Mouse (Mus musculus) liver, embryonic 11.5 days (tissue): ENCODE results near the gene Gm5935. TPM values are rescaled to one million over a fixed set of nuclear protein-coding genes. Genes with fewer than 3 reads are reported as not detected.
"Not testable (repeated sequence)": the region's sequence is repeated elsewhere in the genome, so short reads cannot be mapped to it uniquely, and the experiment has no call there.

ENCODE experiments used
- ATAC-seq: fragments of 200-750 bp; cut with Nextera tagmentation; replicated peaks from 2 replicates; pipeline ENCODE4 v1.8.0; 2017; ENCODE audit warnings: moderate number of reproducible peaks, mild to moderate bottlenecking, moderate TSS enrichment, moderate library complexity; ENCODE audit not compliant: low FRiP score
- DNase-seq: peaks from one replicate; pipeline ENCODE4 v3.0.0-alpha.2; 2017; ENCODE audit warnings: low spot score
- H3K27ac ChIP-seq: fragments of 300-500 bp; sonication (generic); 2 replicates; pipeline ENCODE4 v1.5.1; 2014; ENCODE audit warnings: mild to moderate bottlenecking, low read depth, low read length, control low read depth
- H3K27me3 ChIP-seq: fragments of 300-500 bp; sonication (generic); replicated peaks from 2 replicates; pipeline ENCODE4 v1.6.1; 2014; ENCODE audit warnings: low read length, mixed read lengths; ENCODE audit not compliant: control insufficient read depth, insufficient read depth
- H3K36me3 ChIP-seq: fragments of 300-500 bp; sonication (generic); 2 replicates; pipeline ENCODE4 v1.6.1; 2014; ENCODE audit warnings: mild to moderate bottlenecking, low read length, moderate library complexity, mixed read lengths; ENCODE audit not compliant: control insufficient read depth, insufficient read depth
- H3K4me1 ChIP-seq: fragments of 300-500 bp; sonication (generic); replicated peaks from 2 replicates; pipeline ENCODE4 v1.6.1; 2014; ENCODE audit warnings: low read length, mixed read lengths; ENCODE audit not compliant: control insufficient read depth, insufficient read depth
- H3K4me2 ChIP-seq: fragments of 300-500 bp; sonication (generic); 2 replicates; pipeline ENCODE4 v1.6.1; 2014; ENCODE audit warnings: mild to moderate bottlenecking, control low read depth, moderate library complexity
- H3K4me3 ChIP-seq: fragments of 300-500 bp; sonication (generic); 2 replicates; pipeline ENCODE4 v1.5.1; 2014; ENCODE audit warnings: low read depth, low read length, control low read depth
- H3K9ac ChIP-seq: fragments of 300-500 bp; sonication (generic); 2 replicates; pipeline ENCODE4 v1.6.1; 2014; ENCODE audit warnings: low read depth, low read length, control low read depth
- H3K9me3 ChIP-seq: fragments of 300-500 bp; sonication (generic); 2 replicates; pipeline ENCODE4 v1.6.1; 2016; ENCODE audit warnings: low read length, inconsistent platforms, mixed read lengths; ENCODE audit not compliant: control insufficient read depth
- whole genome bisulfite sequencing: fragments of 180-500 bp; shearing (Covaris S2); extraction: QIAGEN DNeasy Blood & Tissue Kit; methylation state at CpG from one replicate; pipeline ENCODE4 v1.1.7; 2014; 5-methylcytosine and 5-hydroxymethylcytosine counted together
- polyA plus RNA-seq: library from polyadenylated mRNA; unstranded; fragments of >200 nt; fragmentation: Nextera tagmentation; extraction: Ambion mirVana; gene quantifications from 2 replicates; pipeline ENCODE4 v1.2.1, GENCODE M21; 2014

The Gm5935 gene
- polyA plus RNA-seq: not detected in 2 replicates

DNA sequence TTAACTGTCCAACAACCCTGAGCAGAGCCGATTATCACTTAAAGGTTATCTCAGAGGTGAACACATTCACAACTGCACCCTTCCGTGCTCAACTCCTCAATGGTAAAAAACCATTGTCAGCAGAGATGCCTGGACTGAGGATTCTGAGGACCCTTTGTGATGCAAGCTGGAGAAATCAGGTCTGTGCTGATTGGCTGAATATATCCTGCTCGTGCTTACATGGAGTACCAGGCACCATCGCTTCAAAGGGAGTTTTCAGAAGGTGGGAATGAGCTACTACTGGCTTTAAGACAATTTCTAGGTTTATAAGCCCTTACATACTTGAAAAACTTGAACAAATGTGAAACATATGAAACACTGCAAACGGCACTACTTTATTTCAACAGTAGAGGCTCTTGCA, at the start of gene Gm5935:
Gene Gm5935, minus strand, starts transcription at position 101 of the 400 bp plus-strand sequence.
- H3K9me3 ChIP-seq, ATAC-seq, H3K36me3 ChIP-seq, H3K4me2 ChIP-seq, H3K27me3 ChIP-seq, H3K4me1 ChIP-seq, H3K27ac ChIP-seq, H3K9ac ChIP-seq, DNase-seq, H3K4me3 ChIP-seq: not testable (repeated sequence)
- 76% methylated on average over 5 of the region's 5 CpGs for WGBS

Other genes starting within 250 kb of the Gm5935 start
- gene Gm4297, start 200.3 kb downstream of the Gm5935 start, polyA plus RNA-seq: not detected in 2 replicates